Mouse (Mus musculus) ES-E14 (cell line): Measurements from ENCODE around the gene Tbc1d10b.

Experiments used
- CHD2 ChIP-seq: IDR thresholded peaks from 2 replicates; pipeline ENCODE4 v1.6.1; 2014; ENCODE audit warnings: mild to moderate bottlenecking, low read depth, low read length, inconsistent platforms
- HCFC1 ChIP-seq: IDR thresholded peaks from 2 replicates; pipeline ENCODE4 v1.6.1; 2012; ENCODE audit warnings: low read length, inconsistent platforms, borderline replicate concordance; ENCODE audit not compliant: insufficient read depth
- MAFK ChIP-seq: IDR thresholded peaks from 2 replicates; pipeline ENCODE4 v1.6.1; 2014; ENCODE audit warnings: mild to moderate bottlenecking, low read depth, low read length, inconsistent platforms; ENCODE audit not compliant: insufficient read depth
- ZNF384 ChIP-seq: IDR thresholded peaks from 2 replicates; pipeline ENCODE4 v1.6.1; 2012; ENCODE audit warnings: low read depth, low read length, inconsistent platforms

DNA sequence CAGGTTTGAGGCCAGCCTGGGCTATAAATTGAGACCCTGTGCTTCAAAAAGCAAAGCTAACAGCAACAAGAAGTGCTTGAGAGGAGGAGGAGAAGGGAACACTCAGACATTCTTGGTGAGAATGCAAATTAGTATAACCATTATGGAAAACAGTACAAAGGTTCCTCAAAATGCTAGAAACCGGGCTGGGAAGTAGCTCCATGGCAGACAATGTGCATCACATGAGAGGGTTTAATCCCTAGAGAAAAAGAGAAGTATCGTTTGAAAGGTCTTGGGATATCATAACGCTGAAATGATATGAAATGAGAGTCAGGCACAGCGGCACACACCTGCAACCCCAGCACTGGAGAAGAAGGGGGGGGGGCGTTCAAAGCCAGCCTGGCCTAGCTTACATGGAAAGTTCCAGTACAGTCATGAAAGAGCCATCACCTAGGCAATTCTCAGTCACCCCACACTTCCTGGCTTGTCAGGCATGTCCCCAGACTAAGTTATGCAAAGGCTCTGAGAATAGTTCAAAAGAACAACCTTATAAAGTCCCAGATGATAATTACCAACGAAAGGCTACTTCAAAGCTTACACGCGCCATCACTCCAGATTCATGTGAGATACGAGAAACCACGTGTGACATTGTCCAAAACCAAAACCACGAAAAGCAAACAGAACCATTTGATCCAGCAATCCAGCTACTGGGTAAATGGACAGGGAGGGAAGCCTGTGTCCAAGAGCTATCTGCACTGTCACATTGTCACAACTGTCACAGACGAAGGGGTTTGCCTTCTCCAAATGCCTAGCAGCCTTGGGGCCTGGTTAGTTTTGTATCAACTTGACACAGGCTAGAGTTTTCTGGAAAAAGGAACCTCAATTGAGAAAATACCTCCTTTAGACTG is 42.4 kb downstream of the Tbc1d10b start:
- TF ChIP-seq MAFK (no peak), CHD2 (no peak), ZNF384 (no peak), HCFC1 (no peak)
